Mouse (Mus musculus): ENCODE measurements around the gene Lrrc59.
"Not testable (repeated sequence)": the region's sequence is repeated elsewhere in the genome, so short reads cannot be mapped to it uniquely, and the experiment has no call there.

Gene Lrrc59

DNA sequence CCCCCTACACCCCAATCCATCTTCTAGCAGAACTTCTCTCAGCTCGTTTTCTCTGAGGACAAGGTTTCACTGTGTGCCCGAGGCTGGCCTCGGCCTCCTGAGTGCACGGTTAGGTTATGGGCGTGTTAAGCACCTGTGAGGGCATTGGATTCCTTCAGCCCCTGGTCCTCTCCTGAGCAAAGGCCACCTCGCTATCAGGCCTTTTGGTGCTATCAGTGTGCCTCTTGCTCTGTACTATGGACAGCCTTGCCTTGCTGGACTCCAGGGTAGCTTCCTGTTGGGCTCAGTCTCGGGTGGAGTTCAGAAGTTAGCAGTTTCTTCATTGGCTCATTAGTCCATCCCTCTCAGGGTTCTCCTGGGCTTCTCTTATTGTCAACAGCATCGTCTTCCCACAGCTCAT is 3.4 kb downstream of the Lrrc59 start:
- DNase-seq, result no peak

DNA sequence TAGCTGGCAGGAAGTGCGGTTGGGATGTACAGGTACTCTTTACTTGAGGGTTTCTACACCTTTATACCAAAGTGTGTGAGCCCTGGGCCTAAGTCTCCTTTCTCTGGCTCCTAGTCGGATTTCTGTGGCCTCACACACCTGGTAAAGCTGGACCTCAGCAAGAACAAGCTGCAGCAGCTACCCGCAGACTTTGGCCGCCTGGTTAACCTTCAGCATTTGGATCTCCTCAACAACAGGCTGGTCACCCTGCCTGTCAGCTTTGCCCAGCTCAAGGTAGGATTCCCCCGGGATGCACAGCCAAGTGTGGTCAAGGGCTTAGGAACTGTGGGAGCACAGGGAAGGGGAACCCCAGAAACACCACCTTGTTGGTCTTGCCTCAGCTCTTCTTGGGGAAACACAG is 4.9 kb downstream of the Lrrc59 start:
- no peak for DNase-seq

DNA sequence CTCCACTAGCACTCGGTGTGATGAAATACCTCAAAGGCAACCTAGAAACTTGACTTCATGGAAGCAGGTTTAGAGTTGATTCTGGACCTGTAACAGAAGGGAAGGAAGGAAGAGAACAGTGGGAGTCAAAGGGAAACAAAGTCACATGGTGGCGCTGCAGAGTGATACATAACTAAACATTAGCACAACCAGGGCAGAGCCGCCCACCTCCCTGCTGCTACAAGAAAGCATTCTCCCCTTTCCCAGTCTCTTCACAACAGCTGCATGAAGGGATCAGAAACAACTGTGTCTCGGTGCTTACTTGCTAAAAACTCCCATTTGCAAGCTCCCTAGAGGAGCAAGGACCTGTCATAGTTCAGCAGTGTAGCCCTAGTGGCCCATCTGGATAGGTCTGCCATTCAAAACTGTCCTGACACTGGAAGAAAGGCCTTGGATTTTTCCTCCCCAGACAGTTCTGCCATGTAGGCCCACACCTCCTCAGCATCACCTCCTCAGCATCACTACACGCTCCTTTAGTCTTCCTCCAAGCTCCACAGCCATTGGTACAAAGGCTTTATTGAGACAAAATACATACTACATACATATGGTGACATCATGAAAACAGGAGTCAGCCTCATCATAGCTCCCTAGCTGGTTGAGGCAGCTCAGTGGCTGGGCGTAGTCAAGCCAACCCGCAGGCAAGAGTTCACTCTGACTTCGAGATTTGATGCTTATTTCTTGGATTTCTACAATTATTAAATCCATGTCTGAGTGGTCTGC is 15.1 kb downstream of the Lrrc59 start:
- DNase-seq, result no peak

DNA sequence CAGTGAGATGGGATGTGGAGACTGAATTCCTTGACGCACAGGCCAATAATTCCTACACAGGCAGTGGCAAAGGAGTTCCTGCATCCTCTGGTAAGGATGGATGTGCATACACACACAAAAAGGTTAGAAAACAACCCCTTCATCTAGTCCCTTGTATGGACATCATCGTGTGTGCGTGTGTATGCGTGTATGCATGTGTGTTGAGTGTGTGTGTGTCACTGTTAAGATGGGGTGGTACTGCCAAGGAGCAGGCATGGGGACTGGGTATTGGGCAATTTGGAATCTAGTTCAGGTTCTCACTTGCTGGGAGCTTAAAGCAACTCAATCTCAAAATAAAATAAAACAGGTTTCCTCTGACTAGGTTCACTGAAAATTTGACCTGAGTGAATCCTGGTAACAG is 16.9 kb downstream of the Lrrc59 start:
- DNase-seq, result no peak

DNA sequence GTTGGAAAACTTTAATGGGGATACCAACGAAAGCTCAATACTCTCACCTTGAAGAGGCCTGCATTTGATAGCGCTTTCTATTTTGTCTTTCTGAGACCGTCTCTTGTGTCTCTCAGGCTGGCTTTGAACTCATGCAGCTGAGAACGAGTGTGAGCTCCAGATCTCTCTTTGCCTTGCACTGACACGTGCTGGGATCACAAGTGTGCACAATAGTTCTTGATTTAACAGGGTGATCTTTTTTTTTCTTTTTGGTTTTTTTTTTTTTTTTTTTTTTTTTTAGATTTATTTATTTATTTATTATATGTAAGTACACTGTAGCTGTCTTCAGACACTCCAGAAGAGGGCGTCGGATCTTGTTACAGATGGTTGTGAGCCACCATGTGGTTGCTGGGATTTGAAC is 21.7 kb downstream of the Lrrc59 start:
- DNase-seq, result not testable (repeated sequence)

DNA sequence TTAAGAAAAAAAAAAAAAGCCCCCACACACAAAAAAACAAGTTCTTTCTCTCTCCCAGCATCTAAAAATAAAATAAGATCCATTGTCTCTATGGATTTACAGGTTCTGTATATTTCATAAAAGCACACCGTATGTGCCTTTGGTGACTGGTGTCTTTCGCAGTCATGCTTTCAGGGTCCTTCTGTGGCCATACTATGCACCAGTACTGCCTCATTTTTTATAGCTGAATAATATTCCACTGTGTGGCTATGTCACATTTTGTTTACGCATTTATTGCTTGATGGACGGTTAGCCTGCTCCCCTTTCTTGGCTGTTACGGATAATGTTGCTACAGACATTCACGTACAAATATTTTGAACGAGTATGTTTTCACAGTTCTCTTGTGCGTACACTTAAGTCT is 23.4 kb downstream of the Lrrc59 start:
- DNase-seq, result no peak

DNA sequence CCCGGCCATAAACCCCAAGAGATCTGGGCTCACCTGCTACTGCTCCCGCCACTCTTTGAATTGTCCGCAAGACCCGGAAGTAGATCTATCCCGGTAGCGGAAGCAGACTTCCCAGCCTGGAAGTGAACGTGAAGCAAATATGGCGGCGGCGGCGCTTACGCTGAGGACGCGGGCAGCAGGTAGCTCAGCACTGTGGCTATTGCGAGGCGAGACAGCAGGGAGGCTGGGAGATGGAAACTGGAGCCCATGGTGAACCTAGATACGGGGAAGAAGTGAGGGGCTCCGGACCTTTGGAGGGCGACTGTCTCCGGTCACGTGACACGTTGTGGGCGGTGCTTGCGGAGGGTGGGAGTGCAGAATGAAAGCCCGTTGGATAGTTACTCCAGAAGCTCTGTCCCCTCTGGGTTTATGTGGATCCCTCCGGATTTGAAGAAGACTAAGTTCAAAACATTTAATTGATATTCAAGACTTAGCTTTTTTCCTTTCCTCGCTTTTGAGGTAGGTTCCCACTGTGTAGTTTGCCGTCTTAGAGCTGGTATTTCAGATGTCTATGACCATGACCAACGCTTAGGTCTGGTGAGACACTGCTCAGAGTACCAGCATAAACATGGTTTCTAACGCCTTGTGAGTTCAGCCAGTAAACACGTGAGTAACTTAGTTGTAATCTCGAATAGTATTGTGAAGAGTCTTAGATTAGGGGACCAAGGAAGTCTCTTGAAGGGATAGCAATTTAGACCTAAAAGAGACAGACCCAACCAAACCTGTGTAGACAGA is 24.3 kb downstream of the Lrrc59 start, which contains the start of the genes Mrpl27 and Eme1:
Gene Mrpl27, plus strand, starts transcription at position 105 of the 774 bp plus-strand sequence.
Gene Eme1, minus strand, starts transcription at position 302 of the 774 bp plus-strand sequence.
- peak; percentile 91 to 93 for DNase-seq

DNA sequence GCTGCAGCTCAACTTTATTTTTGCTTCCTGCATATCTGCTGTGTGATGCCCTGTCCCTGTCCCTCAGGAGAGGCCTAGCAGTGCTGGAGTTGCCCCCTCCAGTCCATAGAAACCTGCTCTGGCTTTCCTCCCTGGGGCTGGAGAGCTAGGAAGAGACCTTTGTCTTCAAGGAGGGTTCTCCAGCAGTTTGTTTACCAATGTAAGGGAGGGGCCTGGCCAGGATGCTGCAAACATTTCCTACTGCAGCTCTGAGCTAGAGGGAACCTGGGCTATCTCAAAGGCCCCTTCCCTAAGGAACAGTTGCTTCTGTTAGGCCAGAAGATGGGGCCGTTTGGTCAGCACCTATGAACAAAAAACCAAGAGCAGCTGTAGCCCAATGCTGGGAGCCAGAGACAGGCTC is 31.8 kb downstream of the Lrrc59 start:
- no peak for DNase-seq

DNA sequence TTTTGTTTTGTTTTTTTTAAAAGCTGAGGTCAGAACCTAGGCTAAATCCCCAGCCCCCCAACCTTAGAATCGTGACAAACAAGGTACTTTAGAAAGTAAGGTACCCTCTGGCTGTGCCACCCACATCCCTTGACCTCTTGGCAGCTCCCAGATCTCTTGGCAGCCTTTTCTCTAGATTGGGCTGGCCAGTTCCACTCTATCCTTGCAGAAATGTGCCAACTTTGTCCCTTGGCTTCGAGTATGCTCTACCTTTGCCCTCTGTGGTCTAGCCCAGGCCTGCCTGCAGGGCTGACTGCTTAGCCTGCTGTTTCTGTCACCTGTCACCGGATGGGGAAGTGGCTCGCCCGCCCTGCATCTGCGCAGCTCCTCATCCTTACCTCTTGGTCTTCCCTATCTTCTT is 35.7 kb downstream of the Lrrc59 start:
- DNase-seq, result no peak

DNA sequence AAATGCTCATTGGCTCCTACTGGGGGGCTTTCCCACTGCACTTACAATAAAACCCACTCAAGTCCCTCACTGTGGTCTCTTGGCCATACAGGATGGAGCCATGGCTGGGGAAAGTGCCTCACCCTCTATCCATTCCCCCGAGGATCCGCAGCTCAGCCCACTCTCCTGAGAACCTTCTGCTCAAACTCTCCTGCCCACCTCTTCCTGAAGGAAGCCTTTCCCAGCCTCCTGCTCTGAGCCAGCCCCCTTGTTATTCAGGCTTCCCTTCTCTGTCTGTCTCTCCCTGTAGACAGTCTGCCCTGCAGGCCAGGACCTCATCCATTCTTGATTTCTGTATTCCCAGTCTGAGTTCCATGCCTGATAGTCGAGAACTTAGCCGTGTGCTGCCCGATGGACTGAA is 45.4 kb downstream of the Lrrc59 start:
- DNase-seq, result no peak

DNA sequence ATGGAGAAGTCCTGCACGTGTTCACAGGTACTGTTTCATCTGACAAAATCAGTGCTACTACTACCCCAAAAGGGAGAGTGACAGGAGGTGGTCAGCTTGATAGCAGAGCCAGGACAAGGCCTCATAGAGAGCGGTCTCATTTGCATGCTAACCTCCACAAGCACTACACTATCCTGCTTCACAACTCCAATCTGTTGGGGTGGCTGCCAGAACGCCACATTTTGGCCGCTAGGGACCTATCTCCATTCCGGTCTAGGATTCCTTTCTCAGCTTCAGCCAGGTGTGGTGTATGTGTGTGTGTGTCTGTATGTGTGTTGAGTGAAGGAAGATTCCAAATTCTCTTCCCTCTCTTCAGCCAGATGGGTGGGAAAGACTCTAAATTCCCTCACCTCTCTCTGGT is 45.9 kb downstream of the Lrrc59 start:
- peak; percentile 50 to 60 for DNase-seq

DNA sequence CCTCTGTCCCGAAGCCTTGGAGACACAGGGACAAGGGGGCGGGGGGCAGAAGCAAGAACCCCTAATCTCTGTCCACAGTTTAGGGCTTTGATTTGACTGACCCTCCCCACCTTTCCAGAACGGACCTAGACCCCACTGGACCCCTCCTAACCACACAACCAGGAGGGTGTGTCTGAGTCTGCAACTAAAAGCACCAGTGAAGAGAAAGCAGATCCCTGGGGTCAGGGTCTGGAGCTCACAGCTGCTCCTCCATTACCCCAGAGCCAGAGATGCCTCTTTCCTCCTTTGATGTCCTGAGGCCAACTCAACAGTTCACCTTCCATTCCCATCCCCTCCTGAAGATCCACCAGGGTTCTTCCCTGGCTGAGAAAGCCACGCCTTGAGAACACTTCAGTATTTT is 46.7 kb downstream of the Lrrc59 start:
- DNase-seq, result no peak

DNA sequence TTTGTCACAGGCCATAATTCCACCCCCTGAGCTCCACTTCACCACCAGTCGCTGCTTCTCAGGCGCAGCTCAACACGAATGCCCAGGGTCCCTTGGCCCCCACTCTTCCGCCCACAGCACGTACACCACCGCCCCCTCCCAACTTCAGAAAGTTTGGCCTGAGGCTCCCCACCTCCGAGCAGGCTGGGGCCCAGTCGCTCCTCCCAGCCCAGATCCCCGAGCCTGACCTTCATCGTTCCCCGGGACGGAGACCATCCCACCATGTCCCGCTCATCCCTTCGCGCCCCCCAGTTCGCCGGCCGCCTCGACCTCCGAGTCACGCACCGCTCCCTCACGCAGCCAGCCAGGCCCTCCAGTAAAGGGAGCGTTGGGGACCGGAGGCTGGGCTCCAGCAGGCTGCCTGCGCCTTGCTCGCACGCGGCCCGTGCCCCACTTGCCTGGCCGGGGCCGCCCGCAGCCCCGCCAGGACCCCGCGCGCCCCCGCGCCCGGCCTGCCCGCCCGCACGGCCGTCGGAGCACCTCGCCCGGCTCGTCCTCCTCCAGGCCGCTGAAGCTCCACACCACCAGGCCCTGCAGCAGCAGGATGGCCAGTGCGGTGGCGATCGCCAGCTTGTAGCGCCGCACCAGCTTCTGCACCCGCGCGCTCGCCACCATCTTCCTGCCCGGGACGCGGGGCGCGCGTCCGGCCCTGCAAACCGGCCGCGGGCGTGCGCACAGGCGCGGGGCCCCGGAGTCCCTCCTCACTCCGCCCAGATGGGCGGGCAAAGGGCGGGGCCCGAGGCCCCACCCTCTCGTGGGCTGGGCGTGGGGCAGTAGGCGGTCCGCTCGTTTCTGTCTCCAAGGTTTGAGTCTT is 47.4 kb downstream of the Lrrc59 start, which contains the start of gene Xylt2:
Gene Xylt2, minus strand, starts transcription at position 762 of the 853 bp plus-strand sequence.
- peak; percentile 95 to 97 for DNase-seq

DNA sequence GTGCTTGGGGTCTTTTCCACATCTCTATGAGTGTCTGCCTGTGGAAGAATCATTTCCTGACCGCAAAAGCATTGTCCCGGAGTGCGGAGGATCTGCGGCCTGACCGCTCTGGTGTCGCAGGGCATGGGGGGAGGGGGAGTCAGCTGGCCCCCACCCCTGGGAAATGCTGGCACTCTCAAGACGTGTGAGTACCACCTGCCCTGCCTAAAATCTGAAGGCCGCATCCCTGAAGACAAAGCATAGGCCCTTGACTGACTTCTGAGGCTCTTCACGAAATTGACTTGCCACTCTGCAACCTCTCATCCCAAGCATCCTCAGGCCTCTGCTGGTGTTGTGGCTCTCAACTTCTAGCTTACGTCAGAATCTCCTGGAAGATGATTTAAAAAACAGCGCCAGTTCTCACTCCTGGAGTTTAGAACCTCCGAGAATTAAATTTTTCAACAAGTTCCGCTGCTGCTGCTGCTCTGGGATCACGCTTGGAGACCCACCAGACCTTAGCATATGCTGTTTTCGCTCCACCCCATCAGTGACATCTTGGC is 48.1 kb downstream of the Lrrc59 start:
- peak in 1 of 2 experiments; percentile 35 for DNase-seq

DNA sequence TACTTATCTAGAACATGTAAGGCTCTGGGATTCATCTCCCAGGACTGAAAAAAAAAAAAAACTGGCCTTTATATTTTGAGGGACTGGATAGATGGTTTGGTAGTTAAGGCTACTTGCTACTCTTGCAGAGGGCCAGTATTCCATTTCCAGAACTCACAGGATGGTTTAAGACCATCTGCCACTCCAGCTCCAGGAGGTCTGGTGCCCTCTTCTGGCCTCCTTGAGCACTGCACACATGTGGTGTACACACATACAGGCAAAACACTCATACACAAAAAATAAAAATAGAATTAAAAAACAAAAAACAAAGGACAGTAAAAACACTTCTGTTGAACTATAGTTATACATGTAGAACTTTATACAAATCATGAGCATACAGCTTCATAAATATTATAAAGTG is 51.1 kb downstream of the Lrrc59 start:
- DNase-seq, result peak; percentile 52 to 57

DNA sequence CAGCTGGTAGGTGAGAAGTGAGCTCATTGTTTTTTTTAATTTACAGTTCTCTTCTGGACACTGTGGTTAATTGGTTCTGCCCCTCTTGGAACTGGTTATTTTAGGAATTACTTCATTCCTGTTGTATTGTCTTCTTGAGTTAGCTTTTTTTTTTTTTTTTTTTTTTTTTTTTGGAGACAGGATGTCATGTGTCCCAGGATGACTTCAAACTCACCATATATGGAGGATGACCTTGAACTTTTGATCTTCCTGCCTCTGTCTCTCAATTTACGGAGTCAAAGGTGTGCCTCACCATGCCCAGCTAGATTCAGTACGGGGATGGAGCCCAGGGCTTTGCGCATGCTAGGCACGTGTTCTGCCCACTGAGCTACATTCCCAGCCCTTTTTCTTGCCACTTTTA is 52.1 kb downstream of the Lrrc59 start:
- DNase-seq, result no peak

DNA sequence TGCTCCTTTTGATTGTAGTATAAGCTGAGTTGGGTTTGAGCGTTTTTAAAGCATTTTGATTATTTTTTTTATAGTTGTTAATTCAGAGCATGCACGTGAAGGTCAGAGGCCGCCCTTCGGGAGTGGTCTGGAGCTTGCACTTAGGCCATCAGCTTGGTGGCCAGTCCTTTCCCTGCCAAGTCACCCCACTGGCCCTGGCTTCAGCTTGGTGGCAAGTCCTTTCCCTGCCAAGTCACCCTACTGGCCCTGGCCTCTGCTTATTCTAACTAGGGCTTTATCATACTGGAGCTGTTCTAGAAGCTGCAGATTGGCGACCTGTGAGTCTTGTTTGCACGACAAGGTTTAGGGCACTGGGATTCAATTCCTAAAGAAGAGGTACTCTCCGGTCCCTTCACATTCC is 52.9 kb downstream of the Lrrc59 start:
- DNase-seq, result peak in 1 of 2 experiments; percentile 53

DNA sequence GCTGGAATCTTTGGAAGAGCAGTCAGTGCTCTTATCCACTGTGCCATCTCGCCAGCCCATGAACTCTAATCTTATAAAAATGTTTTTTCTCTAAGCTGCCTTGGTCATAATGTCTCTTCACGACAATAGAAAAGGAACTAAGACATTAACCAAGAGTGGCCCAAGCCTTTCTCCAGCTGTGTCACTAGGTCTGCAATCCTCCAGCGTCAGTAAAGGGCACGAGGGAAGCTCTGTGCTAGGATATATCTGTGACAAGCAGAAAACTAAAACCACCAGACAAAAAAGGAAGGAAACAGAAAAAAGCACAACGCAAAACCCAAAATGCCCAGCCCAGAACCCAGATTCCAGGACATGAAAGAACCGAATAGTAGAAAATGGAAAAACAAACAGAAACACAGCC is 57.6 kb downstream of the Lrrc59 start:
- DNase-seq, result no peak

DNA sequence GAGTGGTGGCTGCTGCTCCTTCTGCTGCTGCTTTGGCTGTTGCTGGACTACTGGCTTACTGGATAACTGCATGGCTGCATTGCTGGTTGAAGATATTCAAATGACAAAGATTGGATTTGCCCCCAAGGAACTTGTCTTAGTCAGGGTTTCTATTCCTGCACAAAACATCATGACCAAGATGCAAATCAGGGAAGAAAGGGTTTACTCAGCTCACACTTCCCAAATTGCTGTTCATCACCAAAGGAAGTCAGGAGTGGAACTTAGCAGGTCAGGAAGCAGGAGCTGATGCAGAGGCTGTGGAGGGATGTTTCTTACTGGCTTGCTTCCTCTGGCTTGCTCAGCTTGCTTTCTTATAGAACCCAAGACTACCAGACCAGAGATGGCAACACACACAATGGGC is 62.9 kb downstream of the Lrrc59 start:
- DNase-seq, result not testable (repeated sequence)

All from cerebellum, postnatal 10 days (tissue).